Comparison of ENCODE assay signal across 24 mouse cellular contexts in the genomic region with DNA sequence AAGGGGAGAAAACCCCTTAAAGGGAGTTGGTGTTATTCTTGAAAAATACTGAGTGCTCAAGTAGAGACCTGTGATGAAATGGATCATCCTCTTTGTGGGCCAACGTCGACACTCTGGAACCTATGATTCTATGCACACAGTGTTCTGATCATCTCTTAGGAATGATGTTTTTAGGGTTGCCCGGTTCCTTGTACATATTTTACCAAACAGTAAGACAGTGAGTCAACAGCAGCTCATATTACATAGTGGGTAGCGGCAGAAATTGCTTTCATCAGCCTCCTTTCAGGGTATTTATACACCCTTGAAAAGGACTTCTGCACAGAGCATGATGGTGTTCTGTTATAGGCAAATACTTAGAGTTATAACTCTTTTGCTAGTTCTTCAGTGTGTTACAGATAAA.
"Had no signal": no experiment of that assay in that cellular context is flagged by ENCODE, and none has a peak within 500 bp of the region (broad histone marks: within the 10 kb centered on the region; RNA-seq: fewer than 3 reads in every experiment).

No protein-coding gene starts in this region.

- H3K27ac ChIP-seq: heart, embryonic 10.5 days; hindbrain, embryonic 10.5 days; hindbrain, embryonic 12.5 days; hindbrain, embryonic 14.5 days; intestine, embryonic 15.5 days; layer of hippocampus, adult 2 months; limb, embryonic 13.5 days; limb, embryonic 15.5 days; liver, embryonic 12.5 days; liver, embryonic 14.5 days had no signal

- H3K4me3 ChIP-seq: heart, embryonic 10.5 days; heart, embryonic 12.5 days; hindbrain, embryonic 10.5 days; hindbrain, embryonic 12.5 days; intestine, embryonic 15.5 days; layer of hippocampus, adult 2 months; limb, embryonic 13.5 days; limb, embryonic 15.5 days; liver, embryonic 12.5 days had no signal

- H3K4me2 ChIP-seq: heart, embryonic 12.5 days; hindbrain, embryonic 12.5 days; hindbrain, embryonic 14.5 days; intestine, embryonic 15.5 days; limb, embryonic 13.5 days; limb, embryonic 15.5 days; liver, embryonic 12.5 days had no signal

- H3K36me3 ChIP-seq: heart, embryonic 10.5 days; heart, embryonic 12.5 days; hindbrain, embryonic 10.5 days; hindbrain, embryonic 12.5 days; intestine, embryonic 15.5 days; limb, embryonic 13.5 days; limb, embryonic 15.5 days; liver, embryonic 12.5 days had no signal

- DNase-seq: gastrocnemius, postnatal 14 days; gastrocnemius, postnatal 36 days; heart, adult 18-20 months; heart, postnatal 10 days; heart, postnatal 4 days; kidney, adult 18-20 months; kidney, adult 8-10 months; kidney, postnatal 10 days; kidney, postnatal 4 days; layer of hippocampus, adult 9-11 months; layer of hippocampus, postnatal 36 days; left cerebral cortex, postnatal 4 days; lung, adult 18-20 months had no signal

- H3K27me3 ChIP-seq: heart, embryonic 12.5 days; hindbrain, embryonic 12.5 days; intestine, embryonic 15.5 days; limb, embryonic 13.5 days; limb, embryonic 15.5 days; liver, embryonic 12.5 days had no signal

- H3K4me1 ChIP-seq: heart, embryonic 10.5 days; heart, embryonic 12.5 days; hindbrain, embryonic 10.5 days; hindbrain, embryonic 12.5 days; intestine, embryonic 15.5 days; limb, embryonic 13.5 days; limb, embryonic 15.5 days; liver, embryonic 12.5 days had no signal
